25 mouse cellular contexts compared by ENCODE assay signal in genomic region chr3:98149881-98150280, GRCm38 (mm10). TPM values are rescaled to one million over a fixed set of nuclear protein-coding genes. Genes with fewer than 3 reads are reported as not detected.
"Had no signal": no experiment of that assay in that cellular context is flagged by ENCODE, and none has a peak within 500 bp of the region (broad histone marks: within the 10 kb centered on the region; RNA-seq: fewer than 3 reads in every experiment).

No protein-coding gene starts in this region.

- H3K9ac ChIP-seq: lung, embryonic 14.5 days; midbrain, embryonic 12.5 days; neural tube, embryonic 13.5 days; neural tube, embryonic 15.5 days had no signal

- H3K27me3 ChIP-seq: midbrain, embryonic 12.5 days; neural tube, embryonic 13.5 days; neural tube, embryonic 15.5 days had no signal

- H3K4me3 ChIP-seq: midbrain, embryonic 12.5 days; myocyte; neural tube, embryonic 13.5 days; neural tube, embryonic 15.5 days had no signal

- H3K9me3 ChIP-seq: midbrain, embryonic 12.5 days; neural tube, embryonic 13.5 days; neural tube, embryonic 15.5 days had no signal

- H3K4me1 ChIP-seq: midbrain, embryonic 12.5 days; neural tube, embryonic 13.5 days; neural tube, embryonic 15.5 days had no signal

- DNase-seq: lung, adult 18-20 months; lung, embryonic 14.5 days; lung, postnatal 10 days; lung, postnatal 4 days; midbrain, embryonic 14.5 days; retina, postnatal 1 day; right cerebral cortex, adult 18-20 months; right cerebral cortex, postnatal 25 days; right cerebral cortex, postnatal 4 days; spleen, adult 18-20 months; thymus, adult 18-20 months; thymus, postnatal 14 days; thymus, postnatal 36 days had no signal

- H3K4me2 ChIP-seq: lung, embryonic 14.5 days; midbrain, embryonic 12.5 days; neural tube, embryonic 13.5 days; neural tube, embryonic 15.5 days had no signal

- ATAC-seq: midbrain, embryonic 16.5 days had no signal

- H3K27ac ChIP-seq: midbrain, embryonic 12.5 days; neural tube, embryonic 13.5 days; neural tube, embryonic 15.5 days had no signal

RNA-seq across cellular contexts. Expression of gene Adam30, which starts 10.5 kb away (rescaled TPM):
- polyA plus RNA-seq: liver, embryonic 16.5 days; lung, embryonic 14.5 days; lung, embryonic 16.5 days; midbrain, embryonic 12.5 days; midbrain, embryonic 14.5 days; midbrain, embryonic 16.5 days; myocyte; neural tube, embryonic 11.5 days; neural tube, embryonic 13.5 days; neural tube, embryonic 15.5 days; small intestine, adult 2 months; stomach, embryonic 14.5 days; stomach, embryonic 16.5 days; thymus, postnatal 0 days had no signal
